Mouse (Mus musculus): ENCODE measurements around the gene Wdr64. TPM values are rescaled to one million over a fixed set of nuclear protein-coding genes. Genes with fewer than 3 reads are reported as not detected.
A peak's percentile ranks its signal among the peaks of the same experiment; 100 is the strongest.

Wdr64 gene
- total RNA-seq, 2 experiments from 2014 or later: not detected

- peak; percentile 94 to 97 for DNase-seq (ENCODE audit: low spot score in 2 of 2)
- Histone ChIP-seq H3K4me3 (peak within 1 kb of the TSS; percentile 66), H3K27ac (peak within 1 kb of the TSS; percentile 86)
- no peak for TF ChIP-seq CTCF (conservative IDR thresholded peaks at IDR 0.05)
Observed at GRCm38 (mm10) chr1:175692246-175692996, 6.0 kb upstream of the Wdr64 start, which contains the start of the genes Opn3 and Chml. TSS of gene Opn3 (minus strand) at chr1:175692776. TSS of gene Chml (minus strand) at chr1:175692901.

DNA sequence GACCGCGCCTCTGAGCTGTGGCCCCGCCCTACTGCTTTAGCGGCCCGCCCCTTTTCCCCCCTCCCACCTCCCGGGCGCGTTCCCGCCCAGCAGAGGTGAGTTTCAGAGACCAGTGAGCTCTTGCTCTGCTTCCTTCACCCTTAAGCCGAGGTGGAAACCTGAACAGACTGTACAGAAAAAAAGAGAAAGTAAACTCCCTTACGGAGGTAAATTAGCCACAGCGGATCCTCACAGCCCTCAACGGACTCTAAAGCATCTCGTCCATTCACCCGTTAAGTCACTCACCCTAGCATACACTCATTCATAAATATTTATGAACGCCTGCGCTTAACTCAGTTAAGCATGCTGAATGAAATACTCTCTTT is 5.4 kb upstream of the Wdr64 start:
- Histone ChIP-seq H3K27ac (no peak overlapping the region), H3K4me3 (peak overlapping the region; percentile 66)
- no peak for DNase-seq (ENCODE audit: low spot score in 2 of 2)
- TF ChIP-seq CTCF (conservative IDR thresholded peaks at IDR 0.05): no peak

DNA sequence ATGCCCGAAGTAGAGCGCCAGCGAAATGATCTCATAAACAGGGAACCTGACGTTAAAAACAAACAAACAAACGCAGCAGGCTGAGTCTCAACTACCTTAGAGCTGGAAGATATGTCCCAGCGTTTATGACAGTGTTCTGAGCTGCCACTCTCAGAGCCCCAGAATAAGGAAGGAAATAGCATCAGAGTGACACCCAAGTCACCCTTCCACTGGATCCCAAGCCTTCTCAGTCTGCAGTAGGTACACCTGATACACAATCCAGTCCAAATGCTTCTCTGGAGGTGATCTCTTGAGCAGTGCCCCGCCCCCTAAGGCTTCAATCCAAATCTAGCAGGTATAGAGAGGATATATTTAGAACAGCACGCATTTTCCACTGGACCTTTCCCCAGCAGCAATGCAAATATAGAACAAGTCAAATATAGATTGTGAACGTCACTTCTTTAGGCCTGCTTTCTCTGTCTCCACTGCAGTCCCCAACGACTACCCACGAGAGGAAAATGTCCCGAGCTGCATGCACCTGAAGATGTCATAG is 4.9 kb upstream of the Wdr64 start:
- H3K27ac ChIP-seq: no peak overlapping the region
- DNase-seq (ENCODE audit: low spot score in 2 of 2): no peak
- peak overlapping the region; percentile 66 for H3K4me3 ChIP-seq
- TF ChIP-seq CTCF (conservative IDR thresholded peaks at IDR 0.05): no peak

DNA sequence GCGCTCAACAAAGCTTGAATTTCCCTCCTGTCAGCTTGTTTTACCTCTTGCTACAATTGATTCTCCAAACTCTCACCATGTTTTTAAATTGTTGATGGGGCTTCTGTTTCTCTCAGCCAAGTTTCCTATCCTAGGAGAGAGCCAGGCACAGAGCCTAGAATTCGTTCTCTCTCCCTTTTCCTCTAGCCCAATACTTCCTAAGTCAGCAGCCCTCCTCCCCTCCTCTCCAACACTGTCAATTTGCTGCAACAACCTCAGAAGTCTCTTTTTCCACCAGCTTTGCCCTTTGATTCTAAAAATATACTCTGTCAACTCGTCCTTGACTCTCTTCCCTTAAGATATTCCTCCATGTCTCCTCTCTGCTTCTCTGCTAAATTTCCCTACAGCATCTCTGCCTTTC is 982 bp downstream of the Wdr64 start:
- no peak overlapping the region for H3K27ac ChIP-seq
- no peak for TF ChIP-seq CTCF (conservative IDR thresholded peaks at IDR 0.05)
- no peak overlapping the region for H3K4me3 ChIP-seq
- DNase-seq (ENCODE audit: low spot score in 2 of 2): no peak

DNA sequence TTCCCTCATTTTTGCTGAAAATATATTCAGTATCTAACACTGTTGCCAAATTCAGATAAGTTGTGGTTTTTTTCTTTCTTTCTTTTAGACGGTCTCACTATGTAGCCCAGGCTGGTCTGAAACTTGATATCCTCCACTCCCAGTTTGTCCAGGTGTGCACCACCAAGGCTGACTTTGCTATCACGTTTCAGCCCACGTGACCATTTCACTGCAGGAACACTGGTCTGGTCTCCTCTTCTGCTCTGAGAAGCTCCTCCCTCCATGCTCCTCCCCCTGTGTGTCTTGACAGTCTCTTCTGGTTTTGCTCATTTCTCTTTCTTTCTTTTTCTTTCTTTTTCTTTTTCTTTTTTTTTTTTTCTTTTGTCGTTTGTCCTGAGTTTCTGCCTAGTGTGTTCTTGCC is 1.4 kb downstream of the Wdr64 start:
- Histone ChIP-seq H3K4me3 (no peak overlapping the region), H3K27ac (no peak overlapping the region)
- TF ChIP-seq CTCF (conservative IDR thresholded peaks at IDR 0.05): no peak
- DNase-seq (ENCODE audit: low spot score in 2 of 2): no peak

GRCm38 (mm10) chr1:175701145-175701544 is 2.8 kb downstream of the Wdr64 start:
- H3K27ac ChIP-seq: no peak overlapping the region
- DNase-seq (ENCODE audit: low spot score in 2 of 2): no peak
- no peak overlapping the region for H3K4me3 ChIP-seq
- TF ChIP-seq CTCF (conservative IDR thresholded peaks at IDR 0.05): no peak

GRCm38 (mm10) chr1:175707599-175707998 is 9.2 kb downstream of the Wdr64 start:
- Histone ChIP-seq H3K4me3 (no peak overlapping the region), H3K27ac (no peak overlapping the region)
- DNase-seq (ENCODE audit: low spot score in 2 of 2): no peak
- no peak for TF ChIP-seq CTCF (conservative IDR thresholded peaks at IDR 0.05)

- no peak for DNase-seq (ENCODE audit: low spot score in 2 of 2)
- no peak overlapping the region for H3K4me3 ChIP-seq
- TF ChIP-seq CTCF (conservative IDR thresholded peaks at IDR 0.05): no peak
- no peak overlapping the region for H3K27ac ChIP-seq
Observed at GRCm38 (mm10) chr1:175708013-175708412, 9.6 kb downstream of the Wdr64 start.

DNA sequence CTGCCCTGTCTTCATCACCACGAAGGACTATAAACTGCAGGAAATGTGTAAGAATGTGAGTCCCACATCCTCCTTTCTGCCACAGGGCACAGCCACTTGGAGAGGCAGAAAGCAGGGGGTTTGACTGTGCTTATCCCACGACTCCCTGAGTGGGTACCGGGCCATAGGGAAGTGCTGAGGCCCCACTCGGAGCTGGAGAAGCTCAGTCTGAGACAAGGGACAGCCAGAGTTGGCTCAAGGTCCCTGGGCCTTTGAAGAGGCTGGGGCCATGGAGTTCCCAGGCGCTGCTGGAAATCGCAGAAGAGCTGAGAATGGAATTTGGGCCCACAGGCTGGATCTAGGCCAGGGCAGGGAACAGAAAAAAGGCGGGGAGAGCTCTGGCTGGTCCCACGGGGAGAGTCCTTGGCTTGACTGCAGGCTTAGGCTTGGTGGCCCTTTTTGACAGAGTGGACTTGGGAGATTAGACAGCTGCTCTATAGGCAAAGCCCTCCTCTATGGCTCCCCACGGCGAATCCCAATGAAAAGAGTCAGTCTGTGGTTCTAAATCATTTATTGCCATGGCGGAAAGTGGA is 14.0 kb downstream of the Wdr64 start:
- Histone ChIP-seq H3K4me3 (no peak overlapping the region), H3K27ac (no peak overlapping the region)
- no peak for DNase-seq (ENCODE audit: low spot score in 2 of 2)
- no peak for TF ChIP-seq CTCF (conservative IDR thresholded peaks at IDR 0.05)

- Histone ChIP-seq H3K27ac (no peak overlapping the region), H3K4me3 (no peak overlapping the region)
- no peak for DNase-seq (ENCODE audit: low spot score in 2 of 2)
- no peak for TF ChIP-seq CTCF (conservative IDR thresholded peaks at IDR 0.05)
Observed at GRCm38 (mm10) chr1:175716832-175717231, 18.4 kb downstream of the Wdr64 start.

- no peak overlapping the region for H3K4me3 ChIP-seq
- TF ChIP-seq CTCF (conservative IDR thresholded peaks at IDR 0.05): no peak
- DNase-seq (ENCODE audit: low spot score in 2 of 2): no peak
- no peak overlapping the region for H3K27ac ChIP-seq
Observed at GRCm38 (mm10) chr1:175725771-175726170, 27.4 kb downstream of the Wdr64 start.

DNA sequence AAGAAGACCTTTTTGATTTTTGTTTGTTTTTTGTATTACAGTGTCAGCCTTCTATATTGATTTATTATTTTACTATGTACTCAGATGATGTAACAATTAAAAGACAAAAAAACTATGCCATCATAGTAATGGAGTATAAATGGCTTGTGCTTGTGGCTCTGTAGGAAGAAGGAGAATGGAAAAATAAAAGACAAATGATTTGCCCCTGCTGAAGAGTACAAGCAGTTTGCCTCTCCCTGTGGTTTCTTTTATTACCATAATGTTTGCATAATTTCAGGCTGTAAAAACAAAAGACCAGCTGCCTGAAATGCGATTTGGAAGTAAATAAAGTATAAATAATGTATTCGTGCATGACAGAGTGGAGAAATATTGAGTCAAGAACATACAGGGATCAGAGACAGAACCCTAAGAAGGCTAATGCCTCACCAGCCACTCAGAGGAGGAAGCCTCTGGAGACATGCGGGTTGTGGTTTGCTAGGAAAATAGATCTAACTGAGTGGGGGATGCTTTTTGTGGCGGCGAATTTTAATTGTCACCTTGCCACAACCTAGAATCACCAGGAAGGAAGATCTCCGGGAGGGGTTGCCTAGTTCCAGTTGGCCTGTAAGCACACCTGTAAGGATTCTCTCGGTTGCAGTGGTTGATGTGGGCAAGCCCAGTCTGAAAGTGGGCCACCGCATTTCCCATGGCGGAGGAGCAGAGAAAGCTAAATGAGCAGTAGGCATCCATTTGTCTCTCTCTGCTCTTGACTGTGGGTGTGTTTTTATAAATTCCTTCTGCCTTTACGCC is 56.4 kb downstream of the Wdr64 start:
- TF ChIP-seq CTCF (conservative IDR thresholded peaks at IDR 0.05): no peak
- Histone ChIP-seq H3K4me3 (no peak overlapping the region), H3K27ac (no peak overlapping the region)
- no peak for DNase-seq (ENCODE audit: low spot score in 2 of 2)

DNA sequence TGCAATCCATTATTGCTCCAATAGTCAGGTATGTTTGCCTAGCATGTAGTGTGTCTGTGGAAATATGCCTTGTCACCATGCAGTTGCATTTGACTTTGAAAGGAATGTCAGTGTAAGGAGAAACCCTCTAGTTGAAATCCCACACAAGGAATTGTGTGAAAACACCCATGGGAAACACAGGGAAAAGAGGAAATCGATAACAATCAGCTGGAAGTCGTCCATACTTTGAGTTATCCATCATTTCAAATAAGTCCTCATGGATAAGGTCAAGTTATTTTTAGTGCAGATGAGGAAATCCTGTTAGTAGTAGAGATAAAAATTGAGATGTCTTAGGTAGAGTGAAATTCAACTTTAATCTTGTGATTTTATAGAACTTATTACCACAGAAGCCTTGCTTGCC is 96.3 kb downstream of the Wdr64 start:
- no peak overlapping the region for H3K27ac ChIP-seq
- H3K4me3 ChIP-seq: no peak overlapping the region
- DNase-seq (ENCODE audit: low spot score in 2 of 2): no peak
- no peak for TF ChIP-seq CTCF (conservative IDR thresholded peaks at IDR 0.05)
